Mouse (Mus musculus): ENCODE measurements around the gene Anapc11. TPM values are rescaled to one million over a fixed set of nuclear protein-coding genes. Genes with fewer than 3 reads are reported as not detected.
A peak's percentile ranks its signal among the peaks of the same experiment; 100 is the strongest.

Anapc11 gene
- polyA plus RNA-seq, 2 experiments: 190 to 248 TPM

DNA sequence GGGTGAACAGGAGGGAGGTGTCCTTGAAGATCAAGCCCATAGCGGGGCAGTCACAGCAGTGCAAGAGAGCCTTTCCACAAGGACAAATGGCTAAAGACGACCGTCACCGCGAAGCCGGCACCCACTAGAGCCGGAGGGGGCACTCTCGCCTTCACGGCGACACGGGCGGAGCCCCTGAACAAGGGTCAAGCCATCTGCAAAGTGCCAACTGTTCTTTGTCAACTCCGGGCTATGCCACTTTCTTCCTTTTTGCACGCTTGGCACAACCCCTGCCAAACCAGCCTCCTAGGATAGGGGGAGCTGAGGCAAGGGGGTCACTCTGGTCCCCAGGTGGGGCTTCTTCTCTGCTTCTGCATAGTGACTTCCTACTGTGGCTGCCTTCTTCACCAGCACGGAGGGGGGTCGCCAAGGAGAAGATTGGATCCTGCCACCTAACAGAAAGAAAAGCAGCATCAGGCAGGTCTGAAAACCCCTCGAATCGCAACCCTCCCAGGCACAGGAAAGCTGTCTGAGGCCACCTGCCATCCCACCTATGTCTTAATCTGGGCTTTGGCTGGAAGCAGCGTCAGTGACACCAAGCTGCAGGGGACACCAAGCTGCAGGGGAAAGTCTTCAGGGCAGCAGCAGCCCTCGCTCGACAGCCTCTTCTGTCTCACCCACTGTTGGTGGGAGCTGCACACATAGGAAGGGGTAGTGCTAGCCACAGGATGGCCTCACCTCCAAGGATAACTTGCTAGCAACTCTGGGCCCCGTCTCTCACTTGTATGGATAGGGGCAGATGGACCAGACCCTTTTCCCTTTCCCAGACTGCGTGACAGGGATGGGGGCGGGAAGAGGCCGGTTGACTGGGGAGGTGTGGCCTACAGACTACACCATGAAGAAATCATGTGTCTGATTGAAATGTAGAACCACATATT, 20.7 kb downstream of the Anapc11 start:
- H3K4me2 ChIP-seq (replicated peaks; ENCODE audit: low read depth, low read length, severe bottlenecking): no peak overlapping the region
- no peak for DNase-seq (ENCODE audit: low spot score)
- WGBS: 95% methylated on average over 25 of the region's 25 CpGs
- no peak for TF ChIP-seq POLR2A (IDR thresholded peaks at IDR 0.05; ENCODE audit: borderline replicate concordance, extremely low read depth, insufficient read depth, insufficient read length)
- no peak overlapping the region for H3K27ac ChIP-seq (replicated peaks; ENCODE audit: low read depth, low read length)
- no peaks in the 10 kb centered on the region for H3K27me3 ChIP-seq (ENCODE audit: control insufficient read depth, insufficient read depth, low read length)
- no peak overlapping the region for H3K9ac ChIP-seq (ENCODE audit: low read depth, low read length, severe bottlenecking)
- H3K9me3 ChIP-seq (ENCODE audit: control insufficient read depth, low read length): no peaks in the 10 kb centered on the region
- H3K4me3 ChIP-seq (replicated peaks; ENCODE audit: low read length): no peak overlapping the region
- ATAC-seq (ENCODE audit: low FRiP score, low read depth): no peak
- H3K4me1 ChIP-seq (ENCODE audit: control insufficient read depth, insufficient read depth, low read length): peaks cover 11% of the 10 kb centered on the region
- peaks cover 63% of the 10 kb centered on the region for H3K36me3 ChIP-seq (ENCODE audit: control insufficient read depth, insufficient read depth, low read length)

- no peaks in the 10 kb centered on the region for H3K27me3 ChIP-seq (ENCODE audit: control insufficient read depth, insufficient read depth, low read length)
- H3K4me3 ChIP-seq (replicated peaks; ENCODE audit: low read length): no peak overlapping the region
- H3K9me3 ChIP-seq (ENCODE audit: control insufficient read depth, low read length): no peaks in the 10 kb centered on the region
- no peak overlapping the region for H3K9ac ChIP-seq (ENCODE audit: low read depth, low read length, severe bottlenecking)
- DNase-seq (ENCODE audit: low spot score) (no peak), ATAC-seq (ENCODE audit: low FRiP score, low read depth) (no peak)
- H3K27ac ChIP-seq (replicated peaks; ENCODE audit: low read depth, low read length): no peak overlapping the region
- H3K4me2 ChIP-seq (replicated peaks; ENCODE audit: low read depth, low read length, severe bottlenecking): no peak overlapping the region
- peaks cover 52% of the 10 kb centered on the region for H3K36me3 ChIP-seq (ENCODE audit: control insufficient read depth, insufficient read depth, low read length)
- TF ChIP-seq POLR2A (IDR thresholded peaks at IDR 0.05; ENCODE audit: borderline replicate concordance, extremely low read depth, insufficient read depth, insufficient read length): no peak
- 91% methylated on average over 13 of the region's 14 CpGs for WGBS
- H3K4me1 ChIP-seq (ENCODE audit: control insufficient read depth, insufficient read depth, low read length): peaks cover 12% of the 10 kb centered on the region
These were observed 22.0 kb downstream of the Anapc11 start for GRCm38 (mm10) chr11:120620195-120620594.

GRCm38 (mm10) chr11:120622805-120623204, 24.6 kb downstream of the Anapc11 start:
- Histone ChIP-seq H3K27me3 (ENCODE audit: control insufficient read depth, insufficient read depth, low read length) (no peaks in the 10 kb centered on the region), H3K9me3 (ENCODE audit: control insufficient read depth, low read length) (no peaks in the 10 kb centered on the region), H3K4me1 (ENCODE audit: control insufficient read depth, insufficient read depth, low read length) (peaks cover 4% of the 10 kb centered on the region; the same call in 1 of the 2 replicates), H3K27ac (replicated peaks; ENCODE audit: low read depth, low read length) (no peak overlapping the region), H3K9ac (ENCODE audit: low read depth, low read length, severe bottlenecking) (no peak overlapping the region), H3K36me3 (ENCODE audit: control insufficient read depth, insufficient read depth, low read length) (peaks cover 56% of the 10 kb centered on the region), H3K4me3 (replicated peaks; ENCODE audit: low read length) (no peak overlapping the region), H3K4me2 (replicated peaks; ENCODE audit: low read depth, low read length, severe bottlenecking) (no peak overlapping the region)
- 92% methylated on average over 6 of the region's 6 CpGs for WGBS
- DNase-seq (ENCODE audit: low spot score) (no peak), ATAC-seq (ENCODE audit: low FRiP score, low read depth) (no peak)
- no peak for TF ChIP-seq POLR2A (IDR thresholded peaks at IDR 0.05; ENCODE audit: borderline replicate concordance, extremely low read depth, insufficient read depth, insufficient read length)

DNA sequence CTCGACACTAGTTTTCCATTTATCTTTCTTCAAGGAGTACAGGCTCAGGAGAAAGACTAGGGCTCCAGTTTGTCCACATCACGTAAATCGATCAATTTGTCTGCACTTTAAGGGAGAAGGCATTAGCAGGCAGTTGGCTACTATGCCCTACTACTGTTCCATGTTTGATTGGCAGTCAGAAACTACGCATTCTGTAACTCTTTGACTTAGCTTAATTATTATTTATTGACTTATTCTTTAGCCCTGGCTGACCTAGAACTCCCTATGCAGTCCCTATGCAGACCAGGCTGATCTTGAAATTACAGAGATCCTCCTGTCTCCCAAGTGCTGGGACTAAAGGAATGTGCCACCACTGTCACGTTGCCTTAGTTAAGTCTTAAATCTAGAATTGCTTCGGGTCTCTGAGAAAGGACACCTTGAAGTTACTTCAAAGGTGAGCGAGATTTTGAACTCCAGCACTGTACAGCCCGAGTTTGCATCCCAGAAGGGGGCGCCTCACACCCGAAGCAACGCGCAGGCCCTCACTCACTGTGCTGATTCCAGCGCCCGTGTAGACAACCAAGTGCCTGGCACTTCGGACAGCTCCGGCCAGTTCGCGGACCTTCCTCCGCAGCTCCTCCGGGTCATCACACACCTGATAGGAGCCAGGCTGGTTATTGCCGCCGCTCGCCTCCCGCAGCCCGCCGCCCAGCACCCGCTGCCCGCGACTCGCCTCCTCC, 25.9 kb downstream of the Anapc11 start:
- Histone ChIP-seq H3K9me3 (ENCODE audit: control insufficient read depth, low read length) (no peaks in the 10 kb centered on the region), H3K9ac (ENCODE audit: low read depth, low read length, severe bottlenecking) (peak overlapping the region; percentile 66), H3K36me3 (ENCODE audit: control insufficient read depth, insufficient read depth, low read length) (peaks cover 54% of the 10 kb centered on the region), H3K27ac (replicated peaks; ENCODE audit: low read depth, low read length) (peak overlapping the region; percentile 53; the same call in 1 of the 2 replicates), H3K4me3 (replicated peaks; ENCODE audit: low read length) (peak overlapping the region; percentile 94), H3K27me3 (ENCODE audit: control insufficient read depth, insufficient read depth, low read length) (no peaks in the 10 kb centered on the region), H3K4me1 (ENCODE audit: control insufficient read depth, insufficient read depth, low read length) (peaks cover 4% of the 10 kb centered on the region; the same call in 1 of the 2 replicates), H3K4me2 (replicated peaks; ENCODE audit: low read depth, low read length, severe bottlenecking) (peak overlapping the region; percentile 99)
- TF ChIP-seq POLR2A (IDR thresholded peaks at IDR 0.05; ENCODE audit: borderline replicate concordance, extremely low read depth, insufficient read depth, insufficient read length): no peak
- DNase-seq (ENCODE audit: low spot score): peak; percentile 30
- peak; percentile 56 for ATAC-seq (ENCODE audit: low FRiP score, low read depth)
- 13% methylated on average over 29 of the region's 30 CpGs for WGBS

DNA sequence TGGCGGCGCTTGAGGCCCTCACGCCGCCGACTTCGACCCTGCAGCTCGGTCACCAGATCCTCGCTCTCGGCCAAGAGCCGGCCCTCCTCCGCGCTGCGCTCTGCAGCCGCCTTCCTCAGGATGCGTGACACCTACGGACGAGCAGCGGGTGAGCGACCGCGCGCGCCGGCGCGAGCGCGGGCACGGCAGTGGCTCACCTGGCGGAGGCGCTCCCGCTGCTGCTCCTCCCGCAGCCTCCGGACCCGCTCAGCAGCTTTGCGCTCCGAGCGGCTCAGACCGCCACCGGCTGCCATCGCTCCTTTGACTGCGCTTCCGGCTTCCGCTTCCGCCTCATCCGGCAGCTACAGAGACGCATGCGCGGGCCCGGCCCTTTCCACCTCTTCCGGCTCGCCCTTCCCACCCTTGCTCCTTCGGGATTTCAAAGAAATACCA, 26.5 kb downstream of the Anapc11 start:
- Histone ChIP-seq H3K27me3 (ENCODE audit: control insufficient read depth, insufficient read depth, low read length) (no peaks in the 10 kb centered on the region), H3K36me3 (ENCODE audit: control insufficient read depth, insufficient read depth, low read length) (peaks cover 57% of the 10 kb centered on the region), H3K27ac (replicated peaks; ENCODE audit: low read depth, low read length) (peak overlapping the region; percentile 53; the same call in 1 of the 2 replicates), H3K9me3 (ENCODE audit: control insufficient read depth, low read length) (no peaks in the 10 kb centered on the region), H3K4me1 (ENCODE audit: control insufficient read depth, insufficient read depth, low read length) (peaks cover 4% of the 10 kb centered on the region; the same call in 1 of the 2 replicates), H3K4me2 (replicated peaks; ENCODE audit: low read depth, low read length, severe bottlenecking) (peak overlapping the region; percentile 99), H3K4me3 (replicated peaks; ENCODE audit: low read length) (peak overlapping the region; percentile 94), H3K9ac (ENCODE audit: low read depth, low read length, severe bottlenecking) (peak overlapping the region; percentile 66)
- WGBS: under 1% methylated on average over 27 of the region's 53 CpGs
- DNase-seq (ENCODE audit: low spot score) (peak; percentile 93), ATAC-seq (ENCODE audit: low FRiP score, low read depth) (peak; percentile 83)
- no peak for TF ChIP-seq POLR2A (IDR thresholded peaks at IDR 0.05; ENCODE audit: borderline replicate concordance, extremely low read depth, insufficient read depth, insufficient read length)
